Mouse (Mus musculus) kidney, postnatal 0 days (tissue): ENCODE results near the gene Fbxo11. TPM values are rescaled to one million over a fixed set of nuclear protein-coding genes. Genes with fewer than 3 reads are reported as not detected.
"Not testable (repeated sequence)": the region's sequence is repeated elsewhere in the genome, so short reads cannot be mapped to it uniquely, and the experiment has no call there.

ENCODE experiments used
- ATAC-seq: fragments of 200-750 bp; cut with Nextera tagmentation; replicated peaks from 2 replicates; pipeline ENCODE4 v1.8.0; 2017; ENCODE audit warnings: low read depth, moderate number of reproducible peaks, moderate TSS enrichment, moderate library complexity; ENCODE audit not compliant: low FRiP score
- DNase-seq: peaks from one replicate; pipeline ENCODE4 v3.0.0-alpha.2; 2016; ENCODE audit warnings: low spot score
- H3K27ac ChIP-seq: fragments of 300-500 bp; sonication (generic); 2 replicates; pipeline ENCODE4 v1.5.1; 2014; ENCODE audit warnings: mild to moderate bottlenecking
- H3K27me3 ChIP-seq: fragments of 300-500 bp; sonication (generic); 2 replicates; pipeline ENCODE4 v1.6.1; 2014; ENCODE audit warnings: low read length, mixed read lengths; ENCODE audit not compliant: insufficient read depth
- H3K36me3 ChIP-seq: fragments of 300-500 bp; sonication (generic); 2 replicates; pipeline ENCODE4 v1.6.1; 2014; ENCODE audit warnings: low read length, mixed read lengths; ENCODE audit not compliant: insufficient read depth
- H3K4me1 ChIP-seq: fragments of 300-500 bp; sonication (generic); replicated peaks from 2 replicates; pipeline ENCODE4 v1.6.1; 2014; ENCODE audit warnings: antibody characterized with exemption, low read length, mixed read lengths; ENCODE audit not compliant: insufficient read depth
- H3K4me2 ChIP-seq: fragments of 300-500 bp; sonication (generic); 2 replicates; pipeline ENCODE4 v1.6.1; 2014; ENCODE audit warnings: mild to moderate bottlenecking, low read length, moderate library complexity, mixed read lengths
- H3K4me3 ChIP-seq: fragments of 300-500 bp; sonication (generic); replicated peaks from 2 replicates; pipeline ENCODE4 v1.5.1; 2014; ENCODE audit warnings: low read depth, low read length
- H3K9ac ChIP-seq: fragments of 300-500 bp; sonication (generic); 2 replicates; pipeline ENCODE4 v1.6.1; 2014; ENCODE audit warnings: low read depth, low read length
- H3K9me3 ChIP-seq: fragments of 300-500 bp; sonication (generic); replicated peaks from 2 replicates; pipeline ENCODE4 v1.6.1; 2016; ENCODE audit warnings: low read length, inconsistent platforms, mixed read lengths
- CTCF ChIP-seq: IDR thresholded peaks from 2 replicates; pipeline ENCODE4 v1.5.1; 2016; ENCODE audit warnings: antibody characterized with exemption, low read depth, mild to moderate bottlenecking, moderate library complexity
- WGBS: fragments of 180-500 bp; shearing (Covaris S2); extraction: QIAGEN DNeasy Blood & Tissue Kit; methylation state at CpG from one replicate; pipeline ENCODE4 v1.1.7; 2014; 5-methylcytosine and 5-hydroxymethylcytosine counted together
- polyA plus RNA-seq: library from polyadenylated mRNA; unstranded; fragments of >200 nt; fragmentation: Nextera tagmentation; extraction: Ambion mirVana; gene quantifications from 2 replicates; pipeline ENCODE4 v1.2.1, GENCODE M21; 2015

The Fbxo11 gene
- polyA plus RNA-seq, 1 experiment from 2014 or later = 16.2 TPM

GRCm38 (mm10) chr17:88023924-88024323 lies 41.2 kb downstream of the Fbxo11 start:
- Histone ChIP-seq H3K27me3 (no peaks in the 10 kb centered on the region), H3K27ac (no peak overlapping the region), H3K36me3 (no peaks in the 10 kb centered on the region), H3K4me3 (no peak overlapping the region), H3K4me2 (no peak overlapping the region), H3K9me3 (no peaks in the 10 kb centered on the region), H3K4me1 (no peaks in the 10 kb centered on the region), H3K9ac (no peak overlapping the region)
- ATAC-seq (no peak), DNase-seq (no peak)
- WGBS = 80% methylated on average over 1 of the region's 1 CpGs
- no peak for TF ChIP-seq CTCF

- not testable (repeated sequence) for H3K9ac ChIP-seq, H3K4me1 ChIP-seq, DNase-seq, H3K27me3 ChIP-seq, H3K9me3 ChIP-seq, ATAC-seq, H3K4me3 ChIP-seq, H3K27ac ChIP-seq, H3K4me2 ChIP-seq
- peaks cover 14% of the 10 kb centered on the region; the same call in 1 of the 2 replicates for H3K36me3 ChIP-seq
- 91% methylated on average over 8 of the region's 8 CpGs for WGBS
Measured at GRCm38 (mm10) chr17:88016027-88016426, 49.1 kb downstream of the Fbxo11 start.

GRCm38 (mm10) chr17:88014456-88014855 lies 50.6 kb downstream of the Fbxo11 start:
- no peak for ATAC-seq
- WGBS = 56% methylated on average over 1 of the region's 1 CpGs
- no peak for TF ChIP-seq CTCF

GRCm38 (mm10) chr17:88006956-88007355 lies 58.1 kb downstream of the Fbxo11 start:
- Histone ChIP-seq H3K27me3 (no peaks in the 10 kb centered on the region), H3K9ac (no peak overlapping the region), H3K4me3 (no peak overlapping the region), H3K27ac (no peak overlapping the region), H3K36me3 (peaks cover 41% of the 10 kb centered on the region), H3K4me2 (no peak overlapping the region), H3K4me1 (no peaks in the 10 kb centered on the region), H3K9me3 (no peaks in the 10 kb centered on the region)
- 56% methylated on average over 8 of the region's 8 CpGs for WGBS
- TF ChIP-seq CTCF = no peak
- DNase-seq = no peak
- ATAC-seq = no peak

More at GRCm38 (mm10) chr17:88014456-88014855, 50.6 kb downstream of the Fbxo11 start:
- DNase-seq = no peak
- Histone ChIP-seq H3K9ac (no peak overlapping the region), H3K27ac (no peak overlapping the region), H3K27me3 (no peaks in the 10 kb centered on the region), H3K4me1 (no peaks in the 10 kb centered on the region), H3K9me3 (no peaks in the 10 kb centered on the region), H3K4me2 (no peak overlapping the region), H3K36me3 (peaks cover 21% of the 10 kb centered on the region; the same call in 1 of the 2 replicates), H3K4me3 (no peak overlapping the region)

DNA sequence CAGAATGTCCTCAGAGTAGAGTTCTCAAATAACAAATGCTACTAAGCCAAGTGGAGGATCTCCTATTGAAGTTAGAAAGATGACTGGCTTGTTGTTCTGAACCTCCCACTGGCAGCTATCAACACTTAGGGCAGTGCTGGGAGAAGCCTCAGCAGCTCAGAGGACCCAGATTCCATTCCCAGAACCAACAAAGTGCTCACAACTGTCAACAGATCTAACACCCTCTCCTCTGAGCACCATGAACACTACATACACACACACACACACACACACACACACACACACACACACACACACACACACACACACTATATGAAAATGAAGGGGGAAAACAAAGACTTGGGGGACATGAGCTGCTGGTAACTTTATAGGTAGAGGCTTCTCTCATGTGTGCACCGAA lies 60.2 kb downstream of the Fbxo11 start:
- WGBS = 94% methylated on average over 1 of the region's 1 CpGs
- no peak for DNase-seq
- H3K27ac ChIP-seq = no peak overlapping the region

DNA sequence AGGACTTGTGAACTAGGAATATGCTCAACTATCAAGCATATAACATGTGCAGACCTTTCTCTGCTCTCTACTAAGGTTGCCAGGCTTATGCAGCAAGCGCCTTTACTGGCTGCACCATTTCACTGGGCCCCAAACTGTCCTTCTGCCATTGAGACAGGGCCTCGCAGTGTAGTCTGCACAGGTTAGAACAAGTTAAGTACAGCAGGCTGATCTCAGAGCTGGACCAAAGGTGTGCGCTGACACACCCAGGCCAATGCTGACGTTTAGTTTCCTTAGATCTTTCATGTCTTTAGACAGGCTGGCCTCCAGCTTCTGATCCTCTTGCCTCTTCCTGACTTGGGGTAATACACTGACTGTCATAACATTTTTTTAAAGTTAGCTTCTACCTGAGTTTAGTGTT lies 67.3 kb downstream of the Fbxo11 start:
- ATAC-seq (no peak), DNase-seq (no peak)
- Histone ChIP-seq H3K9ac (no peak overlapping the region), H3K27ac (no peak overlapping the region), H3K4me2 (no peak overlapping the region), H3K36me3 (peaks cover 49% of the 10 kb centered on the region), H3K4me1 (no peaks in the 10 kb centered on the region), H3K4me3 (no peak overlapping the region), H3K9me3 (no peaks in the 10 kb centered on the region), H3K27me3 (no peaks in the 10 kb centered on the region)
- no peak for TF ChIP-seq CTCF
- 80% methylated on average over 4 of the region's 4 CpGs for WGBS

More for the DNA sequence above, 60.2 kb downstream of the Fbxo11 start:
- Histone ChIP-seq H3K4me2 (no peak overlapping the region), H3K9ac (no peak overlapping the region), H3K36me3 (peaks cover 48% of the 10 kb centered on the region), H3K4me3 (no peak overlapping the region), H3K4me1 (no peaks in the 10 kb centered on the region), H3K9me3 (no peaks in the 10 kb centered on the region), H3K27me3 (no peaks in the 10 kb centered on the region)
- ATAC-seq = no peak
- no peak for TF ChIP-seq CTCF

- H3K4me1 ChIP-seq = no peaks in the 10 kb centered on the region
- H3K27ac ChIP-seq = no peak overlapping the region
- peaks cover 49% of the 10 kb centered on the region for H3K36me3 ChIP-seq
- no peaks in the 10 kb centered on the region for H3K27me3 ChIP-seq
- no peak overlapping the region for H3K4me2 ChIP-seq
- H3K4me3 ChIP-seq = no peak overlapping the region
- no peak for TF ChIP-seq CTCF
- ATAC-seq (no peak), DNase-seq (no peak)
- no peaks in the 10 kb centered on the region for H3K9me3 ChIP-seq
- 66% methylated on average over 1 of the region's 1 CpGs for WGBS
- no peak overlapping the region for H3K9ac ChIP-seq
Measured at GRCm38 (mm10) chr17:87993338-87993737, 71.8 kb downstream of the Fbxo11 start.
